Mouse (Mus musculus) G1E (cell line): ENCODE data around the gene Car10.

ENCODE experiments used
- CTCF ChIP-seq: IDR thresholded peaks from 2 replicates; pipeline ENCODE4 v1.5.1; 2012; ENCODE audit warnings: low read depth, low read length, inconsistent platforms, mixed read lengths
- GATA1 ChIP-seq: IDR thresholded peaks from 2 replicates; pipeline ENCODE4 v1.6.1; 2012; ENCODE audit warnings: borderline replicate concordance, low read length, inconsistent platforms, mixed read lengths
- POLR2AphosphoS5 ChIP-seq: IDR thresholded peaks from 2 replicates; pipeline ENCODE4 v1.6.1; 2012; ENCODE audit warnings: low read depth, low read length, inconsistent platforms; ENCODE audit not compliant: insufficient replicate concordance
- TAL1 ChIP-seq: conservative IDR thresholded peaks from 2 replicates; pipeline ENCODE4 v1.6.1; 2012; ENCODE audit warnings: low read depth, low read length, inconsistent platforms, mixed read lengths

DNA sequence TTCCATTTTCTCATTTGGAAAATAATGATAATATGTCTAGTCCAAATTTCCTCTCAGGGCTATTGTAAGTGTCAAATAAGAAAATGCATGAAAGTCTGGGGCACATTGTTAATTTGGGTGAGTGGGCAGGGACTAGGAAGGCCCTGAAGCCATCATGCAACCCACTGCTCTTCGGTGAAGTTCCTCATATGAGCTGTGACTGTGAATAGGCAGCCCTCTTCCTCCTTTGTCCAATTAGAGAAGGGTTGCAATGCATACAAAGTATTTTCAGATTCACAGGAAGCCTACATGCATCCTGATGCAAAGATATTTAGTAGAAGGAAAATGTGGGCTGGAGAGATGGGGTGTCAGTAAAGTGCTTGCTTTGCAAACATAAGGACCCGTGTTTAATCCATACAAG, 419.1 kb downstream of the Car10 start:
- TF ChIP-seq CTCF = no peak
- TF ChIP-seq TAL1 = no peak
- no peak for TF ChIP-seq POLR2AphosphoS5
- no peak for TF ChIP-seq GATA1
